ENCODE assay signal across 12 mouse cellular contexts in the genomic region with DNA sequence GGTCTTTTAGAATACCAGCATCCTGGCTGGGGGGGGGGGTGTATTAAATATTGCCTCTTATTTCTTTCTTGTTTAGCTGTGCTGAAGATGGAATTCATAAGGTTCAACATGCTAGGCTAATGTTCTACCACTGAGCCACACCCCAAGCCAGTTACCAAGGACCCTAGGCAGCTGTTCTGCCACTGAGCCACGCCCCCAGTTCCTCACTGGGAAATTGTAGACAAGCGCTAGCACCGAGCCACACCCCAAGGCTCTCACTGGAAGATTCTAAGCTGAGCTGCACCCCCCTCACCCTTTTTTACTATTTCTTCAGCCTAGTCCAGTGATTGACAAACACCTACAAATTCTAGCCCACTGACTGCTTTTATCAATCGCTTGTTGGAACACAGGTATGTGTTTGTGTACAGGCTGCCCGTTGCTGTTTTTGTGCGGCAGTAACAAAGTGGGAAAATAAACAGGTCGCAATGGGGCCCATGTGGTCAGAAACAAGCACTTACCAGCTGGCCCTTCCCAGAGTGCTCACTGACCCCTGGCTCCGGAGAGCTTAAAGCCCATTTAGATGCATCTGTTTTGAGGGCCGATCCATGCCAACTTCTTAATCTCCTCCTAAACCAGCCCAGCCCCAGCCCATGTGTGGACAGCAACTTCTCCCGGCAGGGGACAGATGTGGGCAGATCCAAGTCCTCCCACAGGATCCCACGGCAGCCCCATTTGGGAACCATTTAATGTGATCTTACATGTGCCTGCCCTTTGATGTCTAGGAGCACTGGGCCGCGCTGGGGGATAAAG. TPM values are rescaled to one million over a fixed set of nuclear protein-coding genes. Genes with fewer than 3 reads are reported as not detected.
DNase-seq lines count a peak whose midpoint lies in the region; ATAC-seq and TF ChIP-seq lines count a peak whose summit lies in the region.
"Had no signal": no experiment of that assay in that cellular context is flagged by ENCODE, and none has a peak within 500 bp of the region (broad histone marks: within the 10 kb centered on the region; RNA-seq: fewer than 3 reads in every experiment).

No protein-coding gene starts in this region.

- H3ac ChIP-seq in C2C12 (ENCODE audit: control insufficient read depth, insufficient read length, low read depth), result no peak overlapping the region

- H3K79me2 ChIP-seq in C2C12 (ENCODE audit: control insufficient read depth, insufficient read depth), result no peaks in the 10 kb centered on the region

- no peak overlapping the region for H3K9ac ChIP-seq in forebrain, embryonic 12.5 days
- H3K9ac ChIP-seq in limb, embryonic 12.5 days (replicated peaks), result no peak overlapping the region

- 55% methylated on average over 13 of the region's 13 CpGs for WGBS in forebrain, embryonic 10.5 days
- WGBS in forebrain, embryonic 12.5 days, result 62% methylated on average over 13 of the region's 13 CpGs
- WGBS in limb, embryonic 12.5 days, result 22% methylated on average over 13 of the region's 13 CpGs

- peak overlapping the region; percentile 17; the same call in 1 of the 2 replicates for H3K27ac ChIP-seq in forebrain, embryonic 10.5 days
- no peak overlapping the region for H3K27ac ChIP-seq in forebrain, embryonic 12.5 days
- H3K27ac ChIP-seq in limb, embryonic 12.5 days, result peak overlapping the region; percentile 50; the same call in 1 of the 2 replicates
- H3K27ac ChIP-seq: heart, adult 2 months had no signal

- no peaks in the 10 kb centered on the region for H3K9me3 ChIP-seq in forebrain, embryonic 10.5 days
- no peaks in the 10 kb centered on the region for H3K9me3 ChIP-seq in forebrain, embryonic 12.5 days
- no peaks in the 10 kb centered on the region for H3K9me3 ChIP-seq in limb, embryonic 12.5 days

- DNase-seq in forebrain, embryonic 10.5 days (ENCODE audit: extremely low spot score, low spot score), result no peak
- peak; percentile 43 to 63 for DNase-seq in kidney, postnatal 4 days
- DNase-seq in kidney, adult 8-10 months, result no peak
- DNase-seq in cerebellum, adult 11 months, result no peak
- DNase-seq in layer of hippocampus, adult 9-11 months, result no peak
- DNase-seq: heart, adult 2 months; lung, postnatal 14 days; spleen, adult 18-20 months; thymus, adult 18-20 months had no signal

- ATAC-seq in forebrain, embryonic 12.5 days (ENCODE audit: low FRiP score), result no peak
- no peak for ATAC-seq in limb, embryonic 12.5 days (ENCODE audit: insufficient number of reproducible peaks, insufficient read depth, low FRiP score, low TSS enrichment, low read depth)

- no peak overlapping the region for H3K4me2 ChIP-seq in forebrain, embryonic 12.5 days
- H3K4me2 ChIP-seq in limb, embryonic 12.5 days, result peak overlapping the region; percentile 26; the same call in 1 of the 2 replicates

- H3K36me3 ChIP-seq in forebrain, embryonic 10.5 days (replicated peaks), result no peaks in the 10 kb centered on the region
- H3K36me3 ChIP-seq in forebrain, embryonic 12.5 days (replicated peaks), result no peaks in the 10 kb centered on the region
- no peaks in the 10 kb centered on the region for H3K36me3 ChIP-seq in C2C12 (ENCODE audit: control insufficient read depth, insufficient read depth)
- no peaks in the 10 kb centered on the region for H3K36me3 ChIP-seq in limb, embryonic 12.5 days

- H3K4me3 ChIP-seq in forebrain, embryonic 10.5 days, result no peak overlapping the region
- no peak overlapping the region for H3K4me3 ChIP-seq in forebrain, embryonic 12.5 days (replicated peaks)
- H3K4me3 ChIP-seq in C2C12 (ENCODE audit: insufficient read depth, poor library complexity, severe bottlenecking), result no peak overlapping the region
- no peak overlapping the region for H3K4me3 ChIP-seq in limb, embryonic 12.5 days (replicated peaks)
- H3K4me3 ChIP-seq: heart, adult 2 months had no signal

- H3K79me3 ChIP-seq in C2C12 (ENCODE audit: low read depth), result no peaks in the 10 kb centered on the region

- TF ChIP-seq CTCF in C2C12 (IDR thresholded peaks at IDR 0.05; ENCODE audit: control insufficient read depth, insufficient read depth, insufficient read length), result no peak

- 0 out of 2 replicates have a peak, but pooled peaks cover 4% of the 10 kb centered on the region for H3K27me3 ChIP-seq in forebrain, embryonic 10.5 days (ENCODE audit: poor library complexity, severe bottlenecking)
- H3K27me3 ChIP-seq in forebrain, embryonic 12.5 days, result peaks cover 9% of the 10 kb centered on the region; the same call in 1 of the 2 replicates
- H3K27me3 ChIP-seq in C2C12 (ENCODE audit: control insufficient read depth, insufficient read depth, insufficient read length), result no peaks in the 10 kb centered on the region
- H3K27me3 ChIP-seq in limb, embryonic 12.5 days, result peaks cover 5% of the 10 kb centered on the region

- H3K4me1 ChIP-seq in forebrain, embryonic 10.5 days, result peaks cover 44% of the 10 kb centered on the region
- H3K4me1 ChIP-seq in forebrain, embryonic 12.5 days, result peaks cover 23% of the 10 kb centered on the region
- H3K4me1 ChIP-seq in limb, embryonic 12.5 days (replicated peaks), result peaks cover 71% of the 10 kb centered on the region

TF ChIP-seq in C2C12, 6 proteins besides CTCF, POLR2A, EP300 and RAD21:
- TF ChIP-seq CEBPB (IDR thresholded peaks at IDR 0.05; ENCODE audit: low read depth), result no peak
- no peak for TF ChIP-seq MAX (IDR thresholded peaks at IDR 0.05)
- no peak for TF ChIP-seq MYOG (IDR thresholded peaks at IDR 0.05; ENCODE audit: control insufficient read depth, extremely low read depth, insufficient read length)
- TF ChIP-seq MYOD1 (IDR thresholded peaks at IDR 0.05; ENCODE audit: control insufficient read depth, insufficient read length, low read depth), result peak; percentile 24

RNA-seq across cellular contexts. Expression of gene Nfatc2, which starts 11.8 kb away (rescaled TPM):
- 0.36 and 0.53 TPM in 2 replicates for polyA plus RNA-seq in forebrain, embryonic 10.5 days (2016; fragmentation: Nextera tagmentation; extraction: Ambion mirVana)
- 0.78 and 1.2 TPM in 2 replicates for polyA plus RNA-seq in forebrain, embryonic 12.5 days (2016; fragmentation: Nextera tagmentation; extraction: Ambion mirVana)
- polyA plus RNA-seq in C2C12 (2012; fragmentation: generic; extraction: Trizol), result 0.07 TPM
- 5.3 and 5.5 TPM in 2 replicates for polyA plus RNA-seq in limb, embryonic 12.5 days (2016; fragmentation: Nextera tagmentation; extraction: Ambion mirVana)

Comparison
In these comparisons a context has a peak if more than half of its experiments do, and no peak if none do; other contexts are left out.
1. DNase-seq: peak in kidney, postnatal 4 days (2 of 2); none in forebrain, embryonic 10.5 days (single experiment), kidney, adult 8-10 months (0 of 2), cerebellum, adult 11 months (single experiment) and layer of hippocampus, adult 9-11 months (single experiment).